Mouse (Mus musculus) adrenal gland, postnatal 4 days (tissue): Measurements from ENCODE around the gene Cacna2d4. TPM values are rescaled to one million over a fixed set of nuclear protein-coding genes. Genes with fewer than 3 reads are reported as not detected.
"Not testable (repeated sequence)": the region's sequence is repeated elsewhere in the genome, so short reads cannot be mapped to it uniquely, and the experiment has no call there.

ENCODE experiments used
- DNase-seq, 2 experiments: peaks; one replicate each; pipeline ENCODE4 v3.0.0; 2021 to 2022; ENCODE audit warnings: low spot score in 2 of 2, mixed read lengths in 2 of 2
- long read RNA-seq, 2 experiments: library from polyadenylated mRNA; stranded (forward); transcript quantifications; one replicate each; pipeline ENCODE4 v2.0.0; 2021
- total RNA-seq, 2 experiments: library from RNA; stranded (reverse); gene quantifications; 2 replicates each; pipeline ENCODE4 v1.2.3; 2021

The Cacna2d4 gene
- total RNA-seq: under 1 TPM; 0.20 to 0.59 TPM
- long read RNA-seq, experiment 1: 0 reads
- long read RNA-seq, experiment 2: 0 reads

DNA sequence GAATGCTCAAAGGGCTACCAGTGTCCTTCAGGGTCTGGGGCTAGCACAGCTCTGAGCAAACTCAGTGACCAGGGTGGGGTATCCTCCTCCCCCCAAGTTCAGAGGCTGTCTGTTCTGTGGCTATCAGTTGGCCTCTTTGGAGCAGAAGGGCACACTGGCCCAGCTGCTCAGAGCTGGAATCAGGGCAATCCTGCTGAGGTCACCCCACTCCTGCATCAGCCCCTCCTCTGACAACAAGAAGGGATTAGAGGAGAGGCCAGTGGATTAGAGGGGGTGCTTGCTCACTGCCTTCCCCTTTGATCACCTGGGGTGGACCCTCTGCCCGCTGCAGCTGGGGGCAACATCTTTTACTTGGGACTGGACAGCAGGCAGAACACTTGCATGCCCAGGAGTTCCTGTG, at the start of gene Cacna2d4:
Gene Cacna2d4, plus strand, starts transcription at position 286 of the 400 bp plus-strand sequence.
- no peak for DNase-seq

DNA sequence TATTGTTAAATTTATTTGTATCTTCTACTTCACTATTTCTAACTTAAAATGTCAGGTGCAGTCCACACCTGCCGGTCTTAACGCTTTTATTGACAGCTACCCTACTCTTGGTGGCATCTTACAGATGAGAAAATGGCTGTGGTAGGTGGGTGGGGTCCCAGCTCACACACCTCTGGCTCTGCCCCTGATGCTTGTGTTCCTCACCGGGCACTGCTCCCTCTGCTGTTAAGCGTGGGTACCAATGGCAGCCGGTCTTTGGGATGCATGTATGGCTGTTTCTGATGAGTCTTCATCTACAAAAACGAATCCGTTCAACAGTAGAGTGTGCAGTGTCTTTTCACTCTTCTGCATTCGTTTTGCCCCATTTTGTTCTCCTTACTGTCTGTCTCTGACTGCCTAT, 49.7 kb upstream of the Cacna2d4 start:
- DNase-seq: no peak

DNA sequence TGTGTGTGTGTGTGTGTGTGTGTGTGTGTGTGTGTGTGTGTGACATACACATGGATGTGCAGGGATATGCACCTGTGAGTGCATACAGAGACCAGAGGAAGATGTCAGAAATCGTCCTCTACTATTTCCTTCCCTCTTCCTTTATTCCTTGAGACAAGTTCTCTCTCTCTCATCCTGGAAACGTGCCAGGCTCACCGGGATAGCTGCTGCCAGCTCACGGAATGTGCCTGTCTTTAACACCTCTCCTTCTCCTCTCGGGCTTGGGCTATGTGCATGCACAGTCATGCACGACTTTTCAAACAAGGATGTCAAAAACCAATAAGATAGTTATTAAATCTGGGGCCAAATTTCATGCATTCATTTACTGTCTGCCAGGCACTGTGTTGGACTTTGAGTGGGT, 48.7 kb upstream of the Cacna2d4 start:
- DNase-seq: no peak

DNA sequence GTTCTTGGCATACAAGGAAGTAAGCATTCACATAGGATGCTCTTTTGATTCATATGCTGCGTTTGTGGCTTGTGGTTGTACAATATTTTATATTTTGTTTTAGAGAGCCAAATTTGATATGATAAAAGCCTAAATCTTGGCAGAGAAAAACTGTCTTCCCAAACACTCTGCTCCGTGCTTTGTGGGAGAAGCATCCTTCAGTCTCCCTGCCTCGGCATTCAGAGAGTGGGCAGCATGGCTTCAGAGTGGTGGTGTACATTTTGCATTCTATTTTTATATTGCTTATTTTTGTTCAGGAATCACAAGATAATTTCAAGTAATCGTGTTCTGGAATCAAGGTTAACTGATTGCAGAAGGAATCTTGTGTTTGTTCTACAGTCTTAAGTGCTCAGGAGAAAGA, 44.8 kb upstream of the Cacna2d4 start:
- no peak for DNase-seq

DNA sequence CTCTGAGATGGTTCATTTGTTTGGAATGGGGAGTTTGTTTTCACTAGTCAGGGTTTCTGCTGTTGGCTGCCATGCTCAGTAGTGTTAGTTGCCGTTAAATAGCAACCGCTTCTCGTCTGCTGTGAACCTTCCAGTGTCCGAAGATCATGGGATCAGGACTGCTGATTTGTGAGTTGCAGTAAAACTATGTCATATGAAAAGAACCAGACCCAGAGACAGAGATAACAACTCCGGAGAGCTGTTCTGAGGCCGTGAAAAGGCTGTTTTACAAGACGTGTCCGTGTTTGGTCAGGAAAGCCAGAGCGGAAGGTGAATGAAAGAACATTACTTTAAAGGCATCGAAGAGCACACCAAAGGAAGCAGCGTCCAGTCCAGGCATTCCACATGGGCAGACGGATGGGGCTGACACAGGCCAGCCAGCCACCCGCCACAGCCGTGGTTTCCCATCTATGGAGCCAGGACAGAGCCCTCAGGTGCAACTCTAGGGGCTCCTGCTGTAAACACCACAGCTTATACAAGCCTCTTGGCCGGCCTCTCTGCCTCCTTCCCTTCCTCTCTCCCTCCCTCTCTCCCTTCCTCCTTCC, 42.7 kb upstream of the Cacna2d4 start:
- DNase-seq: no peak

DNA sequence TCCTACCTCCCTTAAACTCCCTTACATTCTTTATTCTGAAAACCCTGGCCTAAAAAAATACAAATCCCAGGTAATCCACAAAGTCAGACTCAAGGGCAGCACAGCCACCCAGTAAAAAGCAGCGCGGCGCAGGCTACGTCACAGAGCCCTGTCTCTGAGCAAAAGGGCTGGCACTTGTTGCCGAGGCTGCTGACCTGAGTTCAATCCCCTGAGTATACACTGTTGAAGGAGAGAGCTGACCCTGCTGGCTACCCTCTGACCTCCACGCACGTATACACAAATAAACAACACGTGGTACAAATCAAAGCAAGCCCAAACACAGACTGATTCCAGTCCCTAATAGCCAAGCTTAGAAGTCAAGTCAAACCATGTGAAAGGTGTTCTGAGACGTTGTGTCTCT, 42.2 kb upstream of the Cacna2d4 start:
- DNase-seq: no peak

DNA sequence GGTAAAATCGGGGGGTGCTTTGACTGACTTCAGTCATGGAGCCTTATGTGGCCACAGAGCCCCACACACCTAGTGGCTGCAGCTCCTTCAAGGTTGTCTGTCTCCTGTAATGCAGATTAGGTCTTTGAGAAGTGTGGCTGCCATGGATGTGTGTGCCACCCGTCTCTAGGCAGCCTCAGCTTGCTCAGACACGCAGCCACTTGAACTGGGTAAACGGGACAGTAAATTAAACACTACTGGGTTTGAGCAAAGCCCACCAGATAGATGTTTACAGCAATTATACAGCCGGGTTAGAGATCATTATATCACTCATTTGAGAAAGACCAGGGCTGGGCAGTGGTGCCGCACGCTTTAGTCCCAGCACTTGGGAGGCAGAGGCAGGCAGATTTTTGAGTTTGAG, 41.7 kb upstream of the Cacna2d4 start:
- no peak for DNase-seq

DNA sequence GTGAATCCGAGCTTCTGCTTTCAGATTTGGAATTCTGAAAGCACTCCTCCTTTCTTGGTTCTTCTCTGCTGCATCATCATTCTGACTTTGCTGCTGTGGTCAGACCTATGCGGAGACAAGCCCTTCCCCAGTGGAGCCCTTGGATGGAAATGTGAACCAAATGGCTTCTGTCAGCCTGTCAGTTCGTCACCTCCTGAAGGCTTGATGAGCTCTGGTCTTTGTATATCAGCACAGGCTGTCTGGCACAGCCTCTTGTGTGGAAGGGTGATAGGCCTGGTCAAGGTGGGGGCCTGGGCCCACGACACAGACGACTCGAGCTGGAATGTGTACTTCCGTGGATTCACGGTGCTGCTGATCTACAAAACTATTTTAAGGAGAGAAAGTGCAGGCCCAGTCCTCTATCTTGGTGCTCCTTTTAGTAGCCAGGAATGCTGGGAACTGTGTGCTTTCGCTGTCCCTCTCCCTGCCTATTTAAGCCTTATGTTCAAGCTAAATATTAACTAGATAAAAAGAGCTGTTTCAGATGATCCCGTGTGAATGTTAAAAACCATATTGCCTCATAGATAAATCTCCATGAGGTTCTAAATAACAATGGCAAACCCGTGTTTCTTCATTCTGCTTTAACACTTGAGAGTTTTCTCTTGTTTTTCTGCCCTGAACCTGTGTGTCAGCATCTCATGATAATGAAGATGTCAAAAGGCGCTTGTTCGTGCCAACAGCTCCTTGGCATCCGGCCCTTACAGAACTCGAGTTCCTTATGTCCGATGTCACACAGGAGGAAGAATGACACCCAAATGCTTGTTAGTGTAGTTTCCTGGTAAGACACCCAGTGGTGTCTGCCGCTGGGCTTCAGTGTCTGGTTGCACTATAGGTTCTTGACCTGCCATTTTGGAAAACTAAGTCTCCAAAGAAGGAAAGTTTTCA, 39.7 kb upstream of the Cacna2d4 start, which contains the start of gene Cacna1c:
Gene Cacna1c, minus strand, starts transcription at position 37 of the 924 bp plus-strand sequence.
- DNase-seq: no peak

DNA sequence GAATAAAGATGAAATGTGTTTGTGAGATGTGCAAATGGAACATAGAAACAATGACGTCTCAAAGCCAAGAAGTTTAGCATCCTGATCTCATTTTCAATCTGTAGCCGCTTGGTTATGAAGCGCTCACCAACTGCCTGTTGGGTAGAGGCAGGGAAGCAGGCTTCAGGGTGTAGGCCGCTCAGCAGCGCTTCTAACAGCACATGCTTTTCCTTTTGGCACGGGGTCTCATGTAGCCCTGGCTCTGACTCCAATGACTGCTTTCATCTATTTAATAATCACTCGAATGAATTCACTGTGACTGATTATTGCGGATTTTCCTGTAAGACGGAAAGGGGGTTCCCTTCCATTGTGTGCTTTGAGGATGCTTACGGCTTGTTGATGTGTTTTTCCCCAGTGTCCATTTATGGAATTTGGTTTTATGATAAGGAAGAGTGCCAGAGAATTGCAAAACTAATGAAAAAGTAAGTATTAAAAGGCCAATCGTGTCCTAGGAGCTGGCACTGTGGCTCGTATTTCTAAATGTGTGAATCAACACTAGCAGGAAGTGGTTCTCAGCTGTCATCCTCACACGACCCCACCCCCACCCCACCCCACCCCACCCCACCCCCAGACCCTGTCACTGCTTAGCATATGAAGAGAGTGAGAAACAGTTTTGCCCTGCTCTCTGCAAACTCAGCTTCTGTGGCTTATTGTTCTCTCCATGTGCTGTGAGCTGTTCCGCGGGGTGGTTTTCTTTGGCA, 37.6 kb upstream of the Cacna2d4 start:
- DNase-seq: no peak

DNA sequence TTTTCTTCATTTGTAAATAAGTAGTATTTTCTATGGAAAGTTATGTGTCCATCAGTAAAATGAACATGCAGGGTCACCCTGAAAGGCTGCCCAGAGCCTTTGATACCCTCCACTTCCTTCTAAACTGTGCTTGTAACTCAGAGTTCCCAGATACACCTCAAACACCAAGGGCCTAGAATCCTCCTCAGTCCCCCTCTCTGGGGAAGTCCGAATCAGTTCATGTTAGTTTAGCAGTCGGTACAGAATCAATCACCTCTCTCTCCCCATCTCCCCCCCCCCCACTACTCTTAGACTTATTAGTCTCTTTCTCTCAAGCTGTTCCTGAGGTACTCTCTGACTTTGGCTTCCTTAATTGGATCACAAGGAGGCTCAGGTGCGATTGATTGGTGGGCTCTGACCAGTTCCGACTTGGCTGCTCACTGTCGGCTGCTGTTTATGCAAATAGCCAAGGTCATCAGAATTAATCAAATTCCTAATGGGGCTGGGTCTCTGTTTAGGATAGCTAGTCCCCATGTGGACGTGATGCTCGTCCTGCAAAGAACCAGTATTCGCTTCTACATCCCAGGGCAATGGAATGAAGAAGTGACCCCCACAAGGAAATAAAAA, 36.9 kb upstream of the Cacna2d4 start:
- DNase-seq: no peak

DNA sequence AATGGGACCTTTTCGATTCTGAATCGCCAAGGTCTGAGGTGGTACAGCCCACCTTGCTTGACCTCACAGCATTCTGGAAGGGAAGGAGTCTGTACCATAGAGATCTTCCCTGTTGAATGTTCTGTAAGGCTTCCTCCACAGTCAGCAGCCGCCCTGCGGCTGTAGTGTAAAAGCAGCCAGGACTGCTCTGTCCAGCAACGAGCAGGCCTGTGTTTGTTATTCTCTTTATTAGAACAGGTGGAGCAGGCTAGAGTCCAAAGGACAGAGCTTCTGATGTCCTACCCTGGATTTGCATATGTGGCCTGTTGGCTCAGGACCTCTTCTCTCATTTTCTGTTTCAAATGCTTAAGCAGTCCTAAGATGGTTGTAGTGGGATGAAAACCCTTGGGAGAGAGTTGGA, 36.0 kb upstream of the Cacna2d4 start:
- no peak for DNase-seq

DNA sequence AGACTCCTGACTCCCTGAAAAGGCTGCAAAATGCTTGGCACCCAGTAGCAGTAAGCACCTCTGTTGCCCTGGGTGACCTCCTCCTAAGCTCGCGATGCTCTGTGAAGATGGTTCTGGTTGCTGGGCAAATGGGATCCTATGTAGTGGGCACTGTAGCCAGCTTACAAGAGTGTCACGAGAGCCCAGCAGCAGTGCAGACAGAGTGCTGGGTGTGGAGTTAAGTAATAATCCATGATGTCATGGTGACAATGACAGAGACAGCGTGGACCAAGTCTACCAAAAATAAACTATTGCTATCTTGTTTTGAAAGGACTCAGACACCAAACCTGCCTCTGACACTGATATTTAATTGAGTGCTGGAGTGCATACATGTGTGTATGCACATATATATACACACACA, 34.8 kb upstream of the Cacna2d4 start:
- DNase-seq: no peak

DNA sequence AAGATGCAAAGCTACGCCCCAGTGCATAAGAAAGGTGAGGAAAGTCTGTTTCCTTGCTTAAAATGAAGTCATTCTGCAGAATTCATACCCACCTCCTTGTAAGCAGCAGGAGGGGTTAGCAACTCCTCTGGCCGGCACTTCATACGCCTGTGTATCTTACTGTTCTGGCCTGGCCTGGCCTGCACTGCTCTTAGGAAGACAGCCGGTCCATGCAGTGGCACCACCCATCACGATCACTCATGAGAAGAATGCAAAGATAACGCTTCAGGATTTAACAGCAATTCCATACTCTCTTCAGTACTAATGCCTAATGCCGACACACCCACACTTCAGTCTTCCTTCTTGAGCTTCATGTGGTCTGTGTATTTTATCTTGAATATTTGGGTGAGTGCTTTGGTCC, 32.0 kb upstream of the Cacna2d4 start:
- no peak for DNase-seq

DNA sequence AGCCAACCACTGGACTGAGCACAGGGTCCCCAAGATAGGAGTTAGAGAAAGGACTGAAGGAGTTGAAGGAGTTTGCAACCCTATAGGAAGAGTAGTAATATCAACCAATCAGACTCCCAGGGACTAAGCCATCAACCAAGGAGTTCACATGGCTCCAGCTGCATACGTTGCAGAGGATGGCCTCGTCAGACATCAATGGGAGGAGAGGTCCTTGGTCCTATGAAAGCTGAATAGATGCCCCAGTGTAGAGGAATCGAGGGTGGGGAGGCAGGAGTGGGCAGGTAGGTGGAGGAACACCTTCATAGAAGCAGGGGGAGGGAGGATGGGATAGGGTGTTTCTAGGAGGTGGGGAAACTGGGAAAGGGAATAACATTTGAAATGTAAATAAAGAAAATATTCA, 31.4 kb upstream of the Cacna2d4 start:
- DNase-seq: no peak

DNA sequence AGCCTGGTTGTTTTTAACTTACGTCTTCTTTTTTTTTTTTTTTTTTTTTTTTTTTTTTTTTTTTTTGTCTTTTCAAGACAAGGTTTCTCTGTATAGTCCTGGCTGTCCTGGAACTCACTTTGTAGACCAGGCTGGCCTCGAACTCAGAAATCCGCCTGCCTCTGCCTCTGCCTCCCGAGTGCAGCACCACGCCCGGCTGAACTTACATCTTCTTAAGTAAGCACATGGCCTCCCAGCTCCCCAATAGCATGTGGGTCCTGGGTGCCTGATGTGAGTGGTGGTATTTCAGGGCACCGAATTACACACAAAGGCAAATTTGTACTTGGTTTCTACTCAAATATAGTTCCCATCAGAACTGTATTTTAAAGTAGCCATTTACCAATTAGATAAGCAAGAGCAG, 30.3 kb upstream of the Cacna2d4 start:
- not testable (repeated sequence) for DNase-seq

DNA sequence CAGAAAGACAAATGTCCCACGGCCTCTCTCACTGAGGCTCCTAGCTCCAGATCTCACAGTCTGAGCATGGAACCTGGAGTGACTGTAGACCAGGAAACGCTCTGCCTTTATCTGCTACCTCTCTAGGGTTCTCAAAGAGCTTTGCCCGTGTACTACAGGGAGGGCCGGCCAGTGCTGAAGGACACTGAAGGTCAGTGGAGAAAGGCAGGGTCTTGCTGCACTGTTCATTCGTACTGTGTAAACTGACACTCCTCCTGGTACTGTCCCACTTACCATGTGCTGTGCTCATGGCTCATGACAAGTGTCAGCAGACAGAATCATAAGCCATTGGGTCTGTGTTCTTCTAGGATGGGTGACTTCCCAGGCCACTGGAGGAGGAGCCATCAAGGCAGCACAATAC, 23.0 kb upstream of the Cacna2d4 start:
- no peak for DNase-seq

DNA sequence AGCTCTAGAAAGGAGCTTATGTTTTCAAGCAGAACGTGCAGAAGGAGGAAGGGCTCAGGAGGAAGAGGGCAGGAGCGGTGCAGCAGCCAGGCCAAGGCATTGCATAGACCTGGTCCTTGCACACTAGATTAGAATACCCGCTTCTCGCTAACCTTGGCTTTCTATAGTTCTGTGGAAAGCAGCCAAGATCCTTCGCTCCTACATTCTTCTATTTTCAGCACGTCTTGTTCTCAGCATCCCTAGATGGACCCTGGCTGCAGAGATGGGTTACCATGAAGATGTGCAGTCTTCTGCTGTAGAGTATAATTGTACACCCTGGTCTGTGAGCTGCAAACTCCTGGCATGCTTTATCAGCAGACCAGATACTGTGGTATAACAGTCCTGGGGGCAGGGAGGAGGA, 22.1 kb upstream of the Cacna2d4 start:
- no peak for DNase-seq

DNA sequence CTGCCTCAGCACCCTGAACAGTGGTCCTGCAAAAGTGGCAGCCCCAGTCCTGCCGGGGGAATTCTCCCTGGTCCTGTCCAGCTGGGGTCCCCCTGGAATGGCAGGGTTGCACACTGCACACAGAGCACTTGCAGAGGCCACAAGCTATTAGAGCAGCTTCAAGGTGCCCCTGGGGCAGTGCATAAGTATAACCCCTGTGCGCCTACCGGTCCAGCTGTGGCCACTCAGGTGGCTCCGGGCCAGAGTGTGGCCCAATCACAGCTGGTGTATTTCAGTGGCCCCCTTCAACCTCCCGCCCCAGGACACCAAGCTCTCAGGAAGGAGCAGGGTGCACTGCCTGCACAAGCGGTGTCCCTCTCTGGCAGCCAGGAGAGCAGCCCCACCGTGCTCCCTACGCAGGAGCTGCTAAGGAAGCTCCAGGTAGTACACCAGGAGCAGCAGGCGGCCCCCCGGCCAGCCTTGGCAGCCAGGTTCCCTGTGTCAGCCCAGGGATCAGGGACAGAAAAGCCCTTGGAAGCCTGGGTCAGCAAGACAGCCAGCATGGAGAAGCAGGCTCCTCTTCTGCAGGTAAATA, 21.2 kb upstream of the Cacna2d4 start:
- DNase-seq: no peak

DNA sequence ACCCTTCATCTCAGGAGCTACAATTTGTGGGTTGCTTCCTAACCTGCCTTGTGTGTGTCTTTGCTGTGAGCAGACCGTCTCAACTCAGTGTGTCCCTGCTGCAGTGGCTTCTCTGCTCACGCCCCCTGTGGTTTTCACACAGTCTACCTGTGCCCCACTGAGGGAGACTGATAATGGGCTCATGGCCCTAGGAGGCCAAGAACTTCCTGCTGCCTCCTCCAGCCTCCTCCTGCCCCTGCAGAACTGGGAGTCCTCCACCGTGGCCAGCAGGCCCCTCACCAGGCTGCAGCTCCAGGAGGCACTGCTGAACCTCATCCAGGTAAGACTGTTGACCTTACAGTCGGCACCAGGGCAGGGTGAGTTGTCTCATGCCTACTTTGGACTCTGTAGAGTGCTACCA, 18.7 kb upstream of the Cacna2d4 start:
- no peak for DNase-seq

DNA sequence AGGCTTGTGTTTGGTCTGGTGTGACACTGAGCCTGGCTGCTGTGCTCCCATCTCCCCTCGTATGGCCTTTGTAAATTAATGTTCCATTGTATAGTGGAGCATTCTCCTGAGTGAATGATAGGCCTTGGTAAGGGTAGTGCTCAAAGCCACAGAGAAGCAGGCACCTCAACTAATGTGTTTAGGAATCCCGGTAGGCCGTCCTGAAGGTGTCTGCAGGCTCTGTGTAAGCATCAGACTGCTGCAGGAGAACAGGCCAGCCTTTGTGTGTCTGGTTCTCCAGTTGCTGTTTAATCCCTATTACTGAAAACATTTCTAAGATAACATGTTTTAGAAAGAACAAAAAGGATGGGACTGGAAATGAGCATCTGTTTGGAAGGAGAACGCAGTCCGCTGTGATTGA, 17.7 kb upstream of the Cacna2d4 start:
- DNase-seq: no peak

DNA sequence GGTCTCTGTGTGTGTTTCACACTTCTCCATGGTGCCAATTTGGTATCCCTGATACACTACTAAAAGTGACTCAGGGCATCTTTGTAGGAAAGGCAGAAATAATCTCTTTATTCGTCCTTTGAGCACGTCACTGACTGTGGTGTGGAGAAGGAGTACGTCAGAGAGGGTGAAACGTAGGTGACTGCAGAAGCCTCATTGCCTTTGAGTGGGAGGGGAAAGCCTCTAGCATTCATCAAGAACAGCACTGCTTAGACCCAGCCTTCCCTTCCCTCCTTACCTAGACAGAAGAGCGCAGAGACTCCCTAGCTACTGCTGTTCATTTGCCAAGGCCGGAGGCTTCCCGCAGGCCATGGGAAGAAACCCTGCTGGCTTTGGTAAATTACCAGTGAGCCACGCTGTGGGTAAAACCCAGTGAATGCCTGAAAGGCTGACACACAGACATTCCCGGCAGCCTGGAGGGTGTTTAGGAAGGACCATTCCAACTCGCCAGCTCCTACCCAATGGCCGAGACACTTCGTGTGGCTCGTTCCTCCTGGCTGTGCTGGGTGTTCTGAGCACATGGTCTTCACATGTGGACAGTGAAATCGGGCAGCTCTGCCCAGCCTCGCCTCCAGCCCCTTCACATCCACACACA, 17.0 kb upstream of the Cacna2d4 start:
- DNase-seq: no peak
